In genomic region chr14:73231286-73231982, GRCm38 (mm10) we compare ENCODE assay signal across 11 mouse cellular contexts. TPM values are rescaled to one million over a fixed set of nuclear protein-coding genes. Genes with fewer than 3 reads are reported as not detected.
A peak's percentile ranks its signal among the peaks of the same experiment; 100 is the strongest.
DNase-seq lines count a peak whose midpoint lies in the region; TF ChIP-seq lines count a peak whose summit lies in the region.
"Had no signal": no experiment of that assay in that cellular context is flagged by ENCODE, and none has a peak within 500 bp of the region (broad histone marks: within the 10 kb centered on the region; RNA-seq: fewer than 3 reads in every experiment).

No protein-coding gene starts in this region.

- H3K27me3 ChIP-seq in kidney, adult 2 months (replicated peaks; ENCODE audit: control insufficient read depth, insufficient read depth, low read length): no peaks in the 10 kb centered on the region
- no peaks in the 10 kb centered on the region for H3K27me3 ChIP-seq in limb, embryonic 10.5 days (ENCODE audit: low read depth, poor library complexity, severe bottlenecking)

- no peak for TF ChIP-seq CTCF in kidney, adult 2 months (conservative IDR thresholded peaks at IDR 0.05; ENCODE audit: insufficient read depth, insufficient read length, low read depth, low read length)

- H3K36me3 ChIP-seq in kidney, adult 2 months (ENCODE audit: control insufficient read depth, insufficient read depth, low read length): no peaks in the 10 kb centered on the region; the same call in 1 of the 2 replicates
- 0 out of 2 replicates have a peak, but pooled peaks cover 4% of the 10 kb centered on the region for H3K36me3 ChIP-seq in limb, embryonic 10.5 days

- no peak overlapping the region for H3K4me3 ChIP-seq in kidney, adult 2 months (ENCODE audit: insufficient read depth, low read depth, low read length)
- no peak overlapping the region for H3K4me3 ChIP-seq in limb, embryonic 10.5 days

- no peaks in the 10 kb centered on the region for H3K9me3 ChIP-seq in limb, embryonic 10.5 days (replicated peaks)

- peak overlapping the region; percentile 45 for H3K27ac ChIP-seq in kidney, adult 2 months (ENCODE audit: insufficient read depth, low read depth, low read length)
- H3K27ac ChIP-seq in limb, embryonic 10.5 days: peak overlapping the region; percentile 78

- TF ChIP-seq POLR2A in kidney, adult 2 months (IDR thresholded peaks at IDR 0.05; ENCODE audit: low read depth, low read length): no peak

- DNase-seq in kidney, adult 2 months: peak; percentile 42
- no peak for DNase-seq in kidney, adult 8-10 months
- peak; percentile 8 for DNase-seq in ES-CJ7 (ENCODE audit: low read depth, low spot score)
- DNase-seq in embryo, embryonic 10 days (ENCODE audit: low spot score): peak; percentile 56
- peak; percentile 36 for DNase-seq in limb, embryonic 10.5 days (ENCODE audit: low spot score)
- DNase-seq in spleen, postnatal 36 days (ENCODE audit: low spot score in 2 of 2): no peak
- DNase-seq in thymus, postnatal 10 days (ENCODE audit: low spot score in 2 of 2): no peak
- no peak for DNase-seq in kidney, adult 11 months
- DNase-seq: layer of hippocampus, adult 9-11 months; lung, postnatal 10 days; spleen, adult 18-20 months had no signal

- peaks cover 10% of the 10 kb centered on the region for H3K4me1 ChIP-seq in kidney, adult 2 months (ENCODE audit: control insufficient read depth, insufficient read depth, low read length)
- H3K4me1 ChIP-seq in limb, embryonic 10.5 days: peaks cover 34% of the 10 kb centered on the region

- 55% methylated on average over 5 of the region's 5 CpGs for WGBS in kidney, adult 2 months
- WGBS in limb, embryonic 10.5 days: 16% methylated on average over 5 of the region's 5 CpGs

RNA-seq across cellular contexts. Expression of gene Lpar6, which starts 6.3 kb away (rescaled TPM):
- polyA plus RNA-seq in kidney, adult 2 months (2012; rRNA removed): 2.9 and 3.1 TPM in 2 replicates
- polyA plus RNA-seq in limb, embryonic 10.5 days (2016; fragmentation: Nextera tagmentation; extraction: Ambion mirVana): 18.9 and 20.0 TPM in 2 replicates

Comparison
In these comparisons a context has a peak if more than half of its experiments do, and no peak if none do; other contexts are left out.
1. DNase-seq: peak in kidney, adult 2 months (single experiment), ES-CJ7 (single experiment), embryo, embryonic 10 days (single experiment) and limb, embryonic 10.5 days (single experiment); none in kidney, adult 8-10 months (0 of 2), spleen, postnatal 36 days (0 of 2), thymus, postnatal 10 days (0 of 2) and kidney, adult 11 months (single experiment).